22 mouse cellular contexts compared by ENCODE assay signal in genomic region chr13:95038200-95038599, GRCm38 (mm10).
DNase-seq lines count a peak whose midpoint lies in the region; ATAC-seq and TF ChIP-seq lines count a peak whose summit lies in the region.
"Had no signal": no experiment of that assay in that cellular context is flagged by ENCODE, and none has a peak within 500 bp of the region (broad histone marks: within the 10 kb centered on the region; RNA-seq: fewer than 3 reads in every experiment).

No protein-coding gene starts in this region.

- no peaks in the 10 kb centered on the region for H3K9me3 ChIP-seq in heart, embryonic 11.5 days (replicated peaks; ENCODE audit: control insufficient read depth, low read length)
- H3K9me3 ChIP-seq in midbrain, embryonic 13.5 days = no peaks in the 10 kb centered on the region
- H3K9me3 ChIP-seq in hindbrain, postnatal 0 days (ENCODE audit: low read length) = no peaks in the 10 kb centered on the region
- H3K9me3 ChIP-seq: embryonic facial prominence, embryonic 10.5 days; forebrain, embryonic 13.5 days; heart, embryonic 12.5 days; hindbrain, embryonic 12.5 days; intestine, embryonic 15.5 days had no signal

- no peak overlapping the region for H3K4me3 ChIP-seq in heart, embryonic 11.5 days (ENCODE audit: low read depth, low read length)
- H3K4me3 ChIP-seq in midbrain, embryonic 13.5 days (replicated peaks) = no peak overlapping the region
- no peak overlapping the region for H3K4me3 ChIP-seq in hindbrain, postnatal 0 days (ENCODE audit: low read length)
- H3K4me3 ChIP-seq: embryonic facial prominence, embryonic 10.5 days; forebrain, embryonic 13.5 days; heart, embryonic 12.5 days; hindbrain, embryonic 12.5 days; intestine, embryonic 15.5 days had no signal

- TF ChIP-seq CTCF in hindbrain, postnatal 0 days (IDR thresholded peaks at IDR 0.05; ENCODE audit: low read depth) = no peak

- ATAC-seq in heart, embryonic 11.5 days (replicated peaks; ENCODE audit: insufficient number of reproducible peaks, low FRiP score, low TSS enrichment) = no peak
- peak; percentile 71 for ATAC-seq in granulocyte monocyte progenitor cell, adult 5-6 weeks (replicated peaks; ENCODE audit: poor library complexity, severe bottlenecking)
- no peak for ATAC-seq in midbrain, embryonic 13.5 days
- ATAC-seq in hindbrain, postnatal 0 days = no peak
- ATAC-seq: forebrain, embryonic 13.5 days; forebrain, postnatal 0 days; intestine, embryonic 15.5 days had no signal

- no peaks in the 10 kb centered on the region; the same call in 1 of the 2 replicates for H3K4me1 ChIP-seq in heart, embryonic 11.5 days (ENCODE audit: control insufficient read depth, insufficient read depth, low read length)
- H3K4me1 ChIP-seq in midbrain, embryonic 13.5 days (replicated peaks) = no peaks in the 10 kb centered on the region
- no peaks in the 10 kb centered on the region for H3K4me1 ChIP-seq in hindbrain, postnatal 0 days (ENCODE audit: insufficient read depth, low read length)
- H3K4me1 ChIP-seq: embryonic facial prominence, embryonic 10.5 days; forebrain, embryonic 13.5 days; heart, embryonic 12.5 days; hindbrain, embryonic 12.5 days; intestine, embryonic 15.5 days had no signal

- no peaks in the 10 kb centered on the region for H3K27me3 ChIP-seq in heart, embryonic 11.5 days (ENCODE audit: control insufficient read depth, insufficient read depth, low read length)
- H3K27me3 ChIP-seq in midbrain, embryonic 13.5 days = no peaks in the 10 kb centered on the region
- H3K27me3 ChIP-seq in hindbrain, postnatal 0 days (ENCODE audit: insufficient read depth, low read length) = no peaks in the 10 kb centered on the region
- H3K27me3 ChIP-seq: forebrain, embryonic 13.5 days; heart, embryonic 12.5 days; hindbrain, embryonic 12.5 days; intestine, embryonic 15.5 days had no signal

- DNase-seq in heart, adult 11 months = peak; percentile 25
- peak; percentile 5 for DNase-seq in testis, postnatal 10 days (ENCODE audit: low spot score)
- DNase-seq in testis, postnatal 14 days (ENCODE audit: low spot score) = no peak
- no peak for DNase-seq in layer of hippocampus, adult 11-12 months (ENCODE audit: low spot score)
- no peak for DNase-seq in hindbrain, postnatal 0 days (ENCODE audit: low spot score)
- DNase-seq: adrenal gland, adult 8-10 months; adrenal gland, postnatal 36 days; cerebellum, adult 11 months; cerebellum, adult 9-10 months; cerebellum, postnatal 25 days; forebrain, postnatal 0 days; gastrocnemius, postnatal 25 days; heart, adult 18-20 months; heart, postnatal 36 days had no signal

- H3K9ac ChIP-seq in heart, embryonic 11.5 days (ENCODE audit: low read depth, low read length) = no peak overlapping the region
- H3K9ac ChIP-seq in midbrain, embryonic 13.5 days (replicated peaks) = no peak overlapping the region
- no peak overlapping the region for H3K9ac ChIP-seq in hindbrain, postnatal 0 days (replicated peaks; ENCODE audit: low read length)
- H3K9ac ChIP-seq: forebrain, embryonic 13.5 days; forebrain, postnatal 0 days; heart, embryonic 12.5 days; hindbrain, embryonic 12.5 days; intestine, embryonic 15.5 days had no signal

- H3K4me2 ChIP-seq in heart, embryonic 11.5 days = no peak overlapping the region
- H3K4me2 ChIP-seq in midbrain, embryonic 13.5 days (replicated peaks) = no peak overlapping the region
- H3K4me2 ChIP-seq in hindbrain, postnatal 0 days (ENCODE audit: low read depth, low read length) = no peak overlapping the region
- H3K4me2 ChIP-seq: forebrain, embryonic 13.5 days; heart, embryonic 12.5 days; hindbrain, embryonic 12.5 days; intestine, embryonic 15.5 days had no signal

- 68% methylated on average over 4 of the region's 4 CpGs for WGBS in heart, embryonic 11.5 days (ENCODE audit: insufficient replicate concordance)
- WGBS in midbrain, embryonic 13.5 days = 94% methylated on average over 4 of the region's 4 CpGs
- 85% methylated on average over 4 of the region's 4 CpGs for WGBS in hindbrain, postnatal 0 days

- no peak overlapping the region for H3K27ac ChIP-seq in heart, embryonic 11.5 days (ENCODE audit: low read depth, low read length)
- H3K27ac ChIP-seq in midbrain, embryonic 13.5 days = no peak overlapping the region
- no peak overlapping the region for H3K27ac ChIP-seq in hindbrain, postnatal 0 days
- H3K27ac ChIP-seq: embryonic facial prominence, embryonic 10.5 days; forebrain, embryonic 13.5 days; hindbrain, embryonic 12.5 days; intestine, embryonic 15.5 days had no signal

- H3K36me3 ChIP-seq in heart, embryonic 11.5 days (ENCODE audit: control insufficient read depth, insufficient read depth, low read length) = no peaks in the 10 kb centered on the region
- no peaks in the 10 kb centered on the region for H3K36me3 ChIP-seq in midbrain, embryonic 13.5 days
- H3K36me3 ChIP-seq in hindbrain, postnatal 0 days (ENCODE audit: insufficient read depth, low read length) = no peaks in the 10 kb centered on the region
- H3K36me3 ChIP-seq: embryonic facial prominence, embryonic 10.5 days; heart, embryonic 12.5 days; hindbrain, embryonic 12.5 days; intestine, embryonic 15.5 days had no signal

Comparison
In these comparisons a context has a peak if more than half of its experiments do, and no peak if none do; other contexts are left out.
1. DNase-seq: peak in heart, adult 11 months (single experiment) and testis, postnatal 10 days (single experiment); none in testis, postnatal 14 days (single experiment), layer of hippocampus, adult 11-12 months (single experiment) and hindbrain, postnatal 0 days (single experiment).